Mouse (Mus musculus) lung, postnatal 0 days (tissue): ENCODE measurements around the gene AC124108.1. TPM values are rescaled to one million over a fixed set of nuclear protein-coding genes. Genes with fewer than 3 reads are reported as not detected.

Experiments used
- ATAC-seq: fragments of 200-750 bp; cut with Nextera tagmentation; 2 replicates; pipeline ENCODE4 v1.8.0; 2017; ENCODE audit warnings: moderate library complexity
- DNase-seq: peaks from one replicate; pipeline ENCODE4 v3.0.0-alpha.2; 2016; ENCODE audit warnings: low spot score
- H3K27ac ChIP-seq: fragments of 300-500 bp; sonication (generic); 2 replicates; pipeline ENCODE4 v1.5.1; 2014; ENCODE audit warnings: antibody characterized with exemption, mild to moderate bottlenecking, low read length, mixed read lengths
- H3K27me3 ChIP-seq: fragments of 300-500 bp; sonication (generic); replicated peaks from 2 replicates; pipeline ENCODE4 v1.6.1; 2014; ENCODE audit warnings: low read length, mixed read lengths; ENCODE audit not compliant: insufficient read depth
- H3K36me3 ChIP-seq: fragments of 300-500 bp; sonication (generic); 2 replicates; pipeline ENCODE4 v1.6.1; 2014; ENCODE audit warnings: low read length, mixed read lengths; ENCODE audit not compliant: insufficient read depth
- H3K4me1 ChIP-seq: fragments of 300-500 bp; sonication (generic); 2 replicates; pipeline ENCODE4 v1.6.1; 2014; ENCODE audit warnings: antibody characterized with exemption, low read depth, low read length, mixed read lengths; ENCODE audit not compliant: insufficient read depth
- H3K4me2 ChIP-seq: fragments of 300-500 bp; sonication (generic); replicated peaks from 2 replicates; pipeline ENCODE4 v1.6.1; 2014; ENCODE audit warnings: low read depth, mild to moderate bottlenecking, low read length, moderate library complexity, mixed read lengths
- H3K4me3 ChIP-seq: fragments of 300-500 bp; sonication (generic); 2 replicates; pipeline ENCODE4 v1.5.1; 2014; ENCODE audit warnings: low read depth, low read length
- H3K9ac ChIP-seq: fragments of 300-500 bp; sonication (generic); replicated peaks from 2 replicates; pipeline ENCODE4 v1.6.1; 2014; ENCODE audit warnings: low read depth, mild to moderate bottlenecking
- H3K9me3 ChIP-seq: fragments of 300-500 bp; sonication (generic); 2 replicates; pipeline ENCODE4 v1.6.1; 2016; ENCODE audit warnings: low read length, mixed read lengths
- CTCF ChIP-seq: IDR thresholded peaks from 2 replicates; pipeline ENCODE4 v1.5.1; 2016; ENCODE audit warnings: antibody characterized with exemption, mild to moderate bottlenecking
- EP300 ChIP-seq: IDR thresholded peaks from 2 replicates; pipeline ENCODE4 v1.6.1; 2016; ENCODE audit warnings: antibody characterized with exemption, mild to moderate bottlenecking, control low read depth
- WGBS: fragments of 180-500 bp; shearing (Covaris S2); extraction: QIAGEN DNeasy Blood & Tissue Kit; methylation state at CpG from one replicate; pipeline ENCODE4 v1.1.7; 2014; 5-methylcytosine and 5-hydroxymethylcytosine counted together
- polyA plus RNA-seq: library from polyadenylated mRNA; unstranded; fragments of >200 nt; fragmentation: Nextera tagmentation; extraction: Ambion mirVana; gene quantifications from 2 replicates; pipeline ENCODE4 v1.2.1, GENCODE M21; 2015

Gene AC124108.1
- polyA plus RNA-seq, result not detected in 2 replicates

GRCm38 (mm10) chr1:132191093-132191785 lies at the start of gene AC124108.1, which contains the start of gene Lemd1:
Gene AC124108.1 (plus strand): TSS chr1:132191457.
Gene Lemd1 (plus strand): TSS chr1:132191431.
- H3K27me3 ChIP-seq, result peaks cover 33% of the 10 kb centered on the region
- H3K9me3 ChIP-seq, result no peaks in the 10 kb centered on the region
- whole genome bisulfite sequencing, result 2% methylated on average over 32 of the region's 34 CpGs
- peak within 1 kb of the TSS; percentile 94 for H3K4me2 ChIP-seq
- no peak for DNase-seq
- 0 out of 2 replicates have a peak within 1 kb of the TSS, but pooled peaks have one; percentile 23 for H3K9ac ChIP-seq
- TF ChIP-seq EP300 (no peak), CTCF (no peak)
- no peaks in the 10 kb centered on the region for H3K36me3 ChIP-seq
- H3K4me3 ChIP-seq, result peak within 1 kb of the TSS; percentile 53
- H3K4me1 ChIP-seq, result no peaks in the 10 kb centered on the region
- H3K27ac ChIP-seq, result no peak within 1 kb of the TSS
- no peak for ATAC-seq

- ATAC-seq (no peak), DNase-seq (no peak)
- no peaks in the 10 kb centered on the region for H3K27me3 ChIP-seq
- no peak overlapping the region for H3K9ac ChIP-seq
- no peak overlapping the region for H3K4me3 ChIP-seq
- 68% methylated on average over 13 of the region's 13 CpGs for WGBS
- no peak overlapping the region for H3K4me2 ChIP-seq
- no peaks in the 10 kb centered on the region for H3K9me3 ChIP-seq
- H3K36me3 ChIP-seq, result no peaks in the 10 kb centered on the region
- TF ChIP-seq EP300, result no peak
- TF ChIP-seq CTCF, result no peak
- H3K27ac ChIP-seq, result no peak overlapping the region
- peaks cover 19% of the 10 kb centered on the region; the same call in 1 of the 2 replicates for H3K4me1 ChIP-seq
These were observed 49.5 kb upstream of the AC124108.1 start for GRCm38 (mm10) chr1:132141753-132142152.

- ATAC-seq (peak; percentile 8; the same call in 1 of the 2 replicates), DNase-seq (peak; percentile 54)
- no peaks in the 10 kb centered on the region for H3K27me3 ChIP-seq
- no peak overlapping the region for H3K27ac ChIP-seq
- WGBS, result 27% methylated on average over 5 of the region's 5 CpGs
- no peaks in the 10 kb centered on the region for H3K36me3 ChIP-seq
- no peaks in the 10 kb centered on the region for H3K9me3 ChIP-seq
- TF ChIP-seq EP300 (peak; percentile 53; the same call in 1 of the 2 replicates), CTCF (no peak)
- H3K4me1 ChIP-seq, result peaks cover 18% of the 10 kb centered on the region; the same call in 1 of the 2 replicates
- no peak overlapping the region for H3K9ac ChIP-seq
- H3K4me3 ChIP-seq, result no peak overlapping the region
- H3K4me2 ChIP-seq, result no peak overlapping the region
These were observed 48.2 kb upstream of the AC124108.1 start for GRCm38 (mm10) chr1:132143079-132143478.

GRCm38 (mm10) chr1:132143730-132144129 lies 47.5 kb upstream of the AC124108.1 start:
- 48% methylated on average over 4 of the region's 4 CpGs for WGBS
- Histone ChIP-seq H3K4me3 (no peak overlapping the region), H3K9me3 (no peaks in the 10 kb centered on the region), H3K4me1 (peaks cover 13% of the 10 kb centered on the region; the same call in 1 of the 2 replicates), H3K9ac (no peak overlapping the region), H3K36me3 (no peaks in the 10 kb centered on the region), H3K27me3 (no peaks in the 10 kb centered on the region), H3K4me2 (no peak overlapping the region), H3K27ac (no peak overlapping the region)
- TF ChIP-seq EP300 (no peak), CTCF (no peak)
- DNase-seq (no peak), ATAC-seq (no peak)

GRCm38 (mm10) chr1:132144223-132144622 lies 47.0 kb upstream of the AC124108.1 start:
- Histone ChIP-seq H3K9ac (no peak overlapping the region), H3K9me3 (no peaks in the 10 kb centered on the region), H3K4me3 (no peak overlapping the region), H3K36me3 (no peaks in the 10 kb centered on the region), H3K4me1 (peaks cover 9% of the 10 kb centered on the region; the same call in 1 of the 2 replicates), H3K27me3 (no peaks in the 10 kb centered on the region), H3K4me2 (no peak overlapping the region), H3K27ac (no peak overlapping the region)
- no peak for TF ChIP-seq EP300
- TF ChIP-seq CTCF, result no peak
- no peak for DNase-seq
- 35% methylated on average over 2 of the region's 2 CpGs for WGBS
- ATAC-seq, result no peak

- DNase-seq (no peak), ATAC-seq (no peak)
- Histone ChIP-seq H3K4me1 (peaks cover 4% of the 10 kb centered on the region; the same call in 1 of the 2 replicates), H3K4me3 (no peak overlapping the region), H3K9ac (no peak overlapping the region), H3K36me3 (no peaks in the 10 kb centered on the region), H3K27ac (no peak overlapping the region), H3K27me3 (no peaks in the 10 kb centered on the region), H3K9me3 (no peaks in the 10 kb centered on the region), H3K4me2 (no peak overlapping the region)
- TF ChIP-seq EP300 (no peak), CTCF (no peak)
- 75% methylated on average over 3 of the region's 3 CpGs for WGBS
These were observed 46.4 kb upstream of the AC124108.1 start for GRCm38 (mm10) chr1:132144837-132145236.
